Mouse (Mus musculus): ENCODE data around the gene Tor3a.

GRCm38 (mm10) chr1:156722089-156722488 is 47.9 kb upstream of the Tor3a start:
- no peak for TF ChIP-seq CTCF (IDR thresholded peaks at IDR 0.05; ENCODE audit: low read depth)
- no peak for TF ChIP-seq EP300 (IDR thresholded peaks at IDR 0.05; ENCODE audit: low read depth)
